ENCODE assay signal across 7 mouse cellular contexts in the genomic region with DNA sequence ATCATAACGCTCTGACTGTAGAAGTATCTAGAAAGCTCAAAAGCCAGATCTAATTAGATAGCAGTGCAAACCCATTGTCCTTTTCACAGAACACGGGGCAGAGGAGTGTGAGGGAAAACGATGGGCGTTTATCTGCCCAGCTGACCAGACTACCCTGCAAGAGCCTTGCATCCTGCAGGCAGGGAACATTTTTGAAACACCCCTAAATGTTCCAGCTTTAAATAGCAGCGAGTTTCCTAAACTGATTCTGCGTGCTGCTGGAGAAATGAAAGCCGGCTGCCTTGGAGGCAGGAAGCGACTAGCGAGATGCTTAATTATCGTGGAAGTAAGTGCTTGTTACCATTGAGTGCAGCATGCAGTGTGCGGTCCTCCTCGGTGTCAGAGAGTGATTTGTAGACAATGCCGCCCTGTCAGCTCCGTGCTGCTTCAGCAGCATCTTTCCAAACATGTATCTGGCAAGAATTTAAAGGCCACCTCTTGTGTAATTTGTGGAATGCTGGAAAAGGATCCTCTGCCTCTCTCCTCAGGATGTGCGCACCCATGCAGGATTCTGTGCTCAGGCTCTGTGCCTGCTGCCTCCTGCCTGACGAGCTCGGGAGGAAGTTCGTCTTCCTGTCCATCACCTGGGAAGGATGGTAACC.
A peak's percentile ranks its signal among the peaks of the same experiment; 100 is the strongest.
DNase-seq lines count a peak whose midpoint lies in the region; ATAC-seq lines count a peak whose summit lies in the region.

No protein-coding gene starts in this region.

- peaks cover 9% of the 10 kb centered on the region; the same call in 1 of the 2 replicates for H3K36me3 ChIP-seq in embryonic facial prominence, embryonic 15.5 days

- peaks cover 23% of the 10 kb centered on the region for H3K4me1 ChIP-seq in embryonic facial prominence, embryonic 15.5 days

- DNase-seq in cerebellum, postnatal 14 days: peak; percentile 27 to 39
- DNase-seq in heart, postnatal 14 days: peak; percentile 18 to 21
- DNase-seq in left cerebral cortex, adult 11 months (ENCODE audit: low spot score): peak; percentile 62
- peak; percentile 35 for DNase-seq in mesoderm, embryonic 11.5 days (ENCODE audit: low read depth, low spot score)
- peak; percentile 83 for DNase-seq in telencephalon, adult 2 months (ENCODE audit: low read depth, low spot score)
- DNase-seq in thymus, postnatal 0 days (ENCODE audit: low spot score): no peak

- no peaks in the 10 kb centered on the region for H3K27me3 ChIP-seq in embryonic facial prominence, embryonic 15.5 days

- H3K9me3 ChIP-seq in embryonic facial prominence, embryonic 15.5 days (replicated peaks): no peaks in the 10 kb centered on the region

- ATAC-seq in embryonic facial prominence, embryonic 15.5 days (ENCODE audit: insufficient number of reproducible peaks, low FRiP score, low TSS enrichment, low read depth): no peak; the same call in 1 of the 2 replicates

- no peak overlapping the region for H3K9ac ChIP-seq in embryonic facial prominence, embryonic 15.5 days

- intact Hi-C loops in heart, postnatal 14 days (cut with DNase I): no loop called here

- peak overlapping the region; percentile 58 for H3K27ac ChIP-seq in embryonic facial prominence, embryonic 15.5 days (replicated peaks)

- 10% methylated on average over 18 of the region's 18 CpGs for WGBS in embryonic facial prominence, embryonic 15.5 days

- H3K4me2 ChIP-seq in embryonic facial prominence, embryonic 15.5 days (replicated peaks): peak overlapping the region; percentile 46

- peak overlapping the region; percentile 27 for H3K4me3 ChIP-seq in embryonic facial prominence, embryonic 15.5 days (replicated peaks)
